Mouse (Mus musculus) bone marrow macrophage, adult 2 months (primary cell): ENCODE results near the gene Ndufb10. TPM values are rescaled to one million over a fixed set of nuclear protein-coding genes. Genes with fewer than 3 reads are reported as not detected.

ENCODE experiments used
- H3K27ac ChIP-seq: 2 replicates; pipeline ENCODE4 v1.5.1; 2012; ENCODE audit warnings: low read depth, low read length; ENCODE audit not compliant: insufficient read depth
- H3K4me1 ChIP-seq: 2 replicates; pipeline ENCODE4 v1.6.1; 2012; ENCODE audit warnings: low read length; ENCODE audit not compliant: control insufficient read depth, insufficient read depth
- H3K4me3 ChIP-seq: 2 replicates; pipeline ENCODE4 v1.5.1; 2012; ENCODE audit warnings: mild to moderate bottlenecking, low read length, moderate library complexity; ENCODE audit not compliant: insufficient read depth
- CTCF ChIP-seq: IDR thresholded peaks from 2 replicates; pipeline ENCODE4 v1.5.1; 2012; ENCODE audit warnings: low read depth, mild to moderate bottlenecking, low read length, moderate library complexity
- POLR2A ChIP-seq: IDR thresholded peaks from 2 replicates; pipeline ENCODE4 v1.6.1; 2012; ENCODE audit warnings: mild to moderate bottlenecking, low read depth, low read length, borderline replicate concordance
- polyA plus RNA-seq: library from polyadenylated mRNA; stranded (reverse); fragments of >200 nt; gene quantifications from 2 replicates; pipeline ENCODE4 v1.2.4, GENCODE M21; 2012; ENCODE audit not compliant: missing spikeins, insufficient read depth, insufficient read length

Gene Ndufb10
- polyA plus RNA-seq, 1 experiment, result 164 TPM

DNA sequence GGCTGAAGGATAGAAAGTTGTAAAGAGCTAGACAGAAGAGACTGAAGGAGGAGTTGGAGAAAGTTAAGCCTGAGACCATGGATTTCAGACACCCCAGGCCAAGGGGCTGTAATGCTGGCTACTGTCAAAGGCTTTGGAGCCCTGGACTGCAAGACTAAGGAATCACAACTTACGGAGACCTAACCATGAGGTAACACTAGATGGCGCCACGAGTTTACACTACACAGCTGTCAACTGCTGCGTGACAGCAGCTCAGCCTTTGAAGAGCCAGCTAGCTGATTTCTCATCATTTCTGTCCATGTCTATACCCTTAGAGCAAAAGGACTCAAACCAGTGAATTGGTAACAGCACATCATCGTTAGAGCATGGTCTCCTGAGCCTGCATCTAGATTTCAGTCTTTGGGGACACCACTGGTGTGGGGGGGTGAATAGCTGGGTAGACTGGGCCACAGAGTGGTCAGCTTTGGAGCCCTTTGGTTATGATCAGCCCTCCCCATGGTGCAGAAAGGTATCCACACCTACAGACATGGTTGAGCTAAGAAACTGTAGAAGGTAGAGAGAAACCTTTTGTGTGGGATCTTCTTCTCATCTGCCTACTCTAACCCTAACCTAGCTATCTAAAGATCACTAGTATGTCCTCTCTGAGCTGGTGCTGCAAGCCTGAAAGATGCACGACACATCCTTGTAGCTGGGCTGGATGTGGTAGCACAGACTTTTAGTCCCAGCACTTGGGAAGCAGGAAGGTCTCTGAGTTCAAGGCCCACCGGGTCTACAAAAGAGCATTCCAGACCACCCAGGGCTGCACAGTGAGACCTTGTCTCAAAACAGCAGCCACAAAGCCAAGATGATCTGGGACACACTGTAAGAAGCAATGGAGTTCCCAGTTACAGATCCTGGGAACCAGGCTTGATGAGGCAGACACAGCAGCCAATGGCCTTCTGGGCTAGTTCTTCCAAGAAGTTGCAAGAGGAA, 21.5 kb upstream of the Ndufb10 start:
- H3K4me3 ChIP-seq, result no peak overlapping the region
- H3K4me1 ChIP-seq, result peaks cover 18% of the 10 kb centered on the region
- TF ChIP-seq CTCF, result peak; percentile 79
- TF ChIP-seq POLR2A, result no peak
- H3K27ac ChIP-seq, result no peak overlapping the region

DNA sequence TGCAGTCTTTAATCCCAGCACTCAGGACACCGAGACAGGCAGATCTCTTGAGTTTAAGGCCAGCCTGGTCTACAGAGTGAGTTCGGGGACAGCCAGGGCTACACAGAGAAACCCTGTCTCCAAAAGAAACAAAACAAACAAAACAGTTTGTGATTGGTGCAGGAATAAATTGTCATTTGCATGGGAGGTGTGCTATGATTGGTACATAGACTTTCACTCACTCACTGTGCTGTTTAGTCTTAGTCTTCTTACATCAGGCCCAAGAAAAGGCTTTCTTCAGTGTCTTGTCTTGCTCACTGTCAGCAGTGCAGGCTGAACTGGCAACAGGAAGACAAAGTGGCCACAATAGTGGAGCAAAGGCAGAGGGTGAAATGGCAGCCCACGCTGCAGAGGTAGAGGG, 20.1 kb upstream of the Ndufb10 start:
- Histone ChIP-seq H3K4me1 (peaks cover 22% of the 10 kb centered on the region), H3K4me3 (no peak overlapping the region), H3K27ac (no peak overlapping the region)
- TF ChIP-seq CTCF, result no peak
- no peak for TF ChIP-seq POLR2A

DNA sequence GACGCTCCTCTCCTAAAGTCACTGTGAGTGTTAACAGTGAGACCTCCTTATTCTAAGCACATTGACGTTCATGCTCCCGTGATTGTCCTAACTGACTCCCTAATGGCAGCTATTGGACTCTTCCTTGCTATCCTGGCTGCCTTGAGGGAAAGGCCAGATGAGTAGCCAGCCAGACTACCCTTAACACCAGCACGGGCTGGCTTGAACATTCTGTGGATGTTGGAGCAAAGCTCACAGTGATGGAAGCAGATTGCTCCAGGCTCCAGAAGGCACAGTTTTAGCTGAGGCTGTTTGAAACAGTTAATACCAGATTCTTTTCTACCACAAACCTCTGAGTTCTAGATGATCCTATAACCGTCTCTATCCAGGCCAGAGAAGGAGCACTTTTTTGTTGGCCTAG, 19.6 kb upstream of the Ndufb10 start:
- Histone ChIP-seq H3K4me3 (no peak overlapping the region), H3K4me1 (peaks cover 27% of the 10 kb centered on the region), H3K27ac (no peak overlapping the region)
- no peak for TF ChIP-seq CTCF

DNA sequence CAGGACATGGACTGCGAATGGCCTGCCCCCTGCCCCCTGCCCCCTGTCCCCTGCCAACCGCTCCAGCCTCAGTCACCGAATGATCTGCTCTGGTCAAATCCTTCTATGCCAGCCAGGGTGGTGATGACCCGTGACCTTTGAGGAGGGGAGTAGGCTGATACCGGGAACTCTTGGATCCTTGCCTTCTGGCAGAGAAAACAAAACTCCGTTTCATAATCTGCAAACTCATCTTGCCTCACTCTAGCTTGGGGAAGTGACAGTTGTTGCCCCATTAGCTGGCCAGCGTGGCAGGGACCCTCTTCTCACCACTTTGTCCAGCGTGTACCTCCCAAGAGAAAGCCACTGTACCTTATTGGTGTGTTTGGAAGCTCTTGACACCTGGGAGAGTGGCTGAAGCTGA, 18.0 kb upstream of the Ndufb10 start:
- peaks cover 36% of the 10 kb centered on the region for H3K4me1 ChIP-seq
- no peak for TF ChIP-seq POLR2A
- TF ChIP-seq CTCF, result no peak
- H3K4me3 ChIP-seq, result no peak overlapping the region
- H3K27ac ChIP-seq, result peak overlapping the region; percentile 74

GRCm38 (mm10) chr17:24739926-24740325, 15.6 kb upstream of the Ndufb10 start:
- TF ChIP-seq CTCF, result no peak
- TF ChIP-seq POLR2A, result no peak
- Histone ChIP-seq H3K27ac (no peak overlapping the region), H3K4me3 (no peak overlapping the region), H3K4me1 (peaks cover 49% of the 10 kb centered on the region)

DNA sequence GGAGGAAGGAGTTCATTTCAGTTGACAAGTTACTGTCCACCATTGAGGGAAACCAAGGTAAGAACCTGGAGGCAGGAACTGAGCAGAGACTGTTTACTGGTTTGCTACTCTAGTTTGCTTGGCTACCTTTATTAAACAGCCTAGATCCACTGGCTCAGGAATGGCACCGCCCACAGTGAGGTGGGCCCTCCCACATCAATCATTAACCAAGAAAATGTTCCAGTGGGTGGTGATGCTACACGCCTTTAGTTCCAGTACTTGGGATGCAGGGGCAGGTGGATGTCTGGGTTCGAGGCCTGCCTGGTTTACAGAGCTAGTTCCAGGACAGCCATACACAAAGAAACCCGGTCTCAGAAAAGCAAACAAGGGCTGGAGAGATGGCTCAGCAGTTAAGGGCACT, 14.0 kb upstream of the Ndufb10 start:
- peaks cover 53% of the 10 kb centered on the region for H3K4me1 ChIP-seq
- H3K4me3 ChIP-seq, result peak overlapping the region; percentile 78
- TF ChIP-seq CTCF (no peak), POLR2A (no peak)
- H3K27ac ChIP-seq, result peak overlapping the region; percentile 57

- H3K4me1 ChIP-seq, result peaks cover 46% of the 10 kb centered on the region
- TF ChIP-seq CTCF (peak; percentile 5; the same call in 1 of the 2 replicates), POLR2A (no peak)
- H3K27ac ChIP-seq, result peak overlapping the region; percentile 57
- peak overlapping the region; percentile 78 for H3K4me3 ChIP-seq
These were observed 13.0 kb upstream of the Ndufb10 start for GRCm38 (mm10) chr17:24737135-24737810.

DNA sequence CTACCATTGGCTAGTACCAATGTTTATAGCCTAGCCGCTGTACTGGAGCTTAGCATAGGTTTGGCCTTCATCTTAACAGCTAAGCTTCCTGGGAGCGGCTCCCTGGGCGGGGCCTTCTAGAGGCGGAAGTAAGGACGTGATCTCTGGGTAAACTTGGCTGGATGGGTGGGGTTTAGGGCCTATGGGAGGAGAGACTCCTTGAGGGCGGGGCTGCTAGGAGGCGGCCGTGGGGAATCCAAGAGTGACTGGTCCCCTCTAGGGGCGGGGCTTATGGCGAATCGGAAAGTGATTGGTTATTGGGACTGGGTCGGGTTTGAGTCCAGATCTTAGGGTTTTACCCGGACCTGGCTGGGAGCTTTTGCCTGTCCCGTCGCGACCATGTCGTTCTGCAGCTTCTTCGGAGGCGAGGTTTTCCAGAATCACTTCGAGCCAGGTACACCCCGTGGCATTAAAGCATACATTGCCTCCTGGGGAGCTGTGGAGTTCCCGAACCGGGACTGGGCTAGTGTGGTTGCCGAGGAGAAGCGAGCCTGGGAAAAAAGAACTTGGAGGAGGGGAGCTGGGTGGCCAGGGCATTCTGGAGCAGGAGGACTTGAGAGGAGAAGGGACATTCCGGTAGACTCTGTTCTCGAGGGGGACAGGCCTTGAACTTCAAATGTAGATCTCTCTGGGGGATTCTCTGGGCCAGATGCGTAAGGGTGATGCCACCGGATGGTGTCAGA, 12.2 kb upstream of the Ndufb10 start, which contains the start of gene Msrb1:
Msrb1 (plus strand) TSS at position 313 of the 722 bp plus-strand sequence.
- H3K4me3 ChIP-seq, result peak within 1 kb of the TSS; percentile 78
- peak within 1 kb of the TSS; percentile 57 for H3K27ac ChIP-seq
- peaks cover 40% of the 10 kb centered on the region for H3K4me1 ChIP-seq
- TF ChIP-seq POLR2A (peak; percentile 92; the same call in 1 of the 2 replicates), CTCF (no peak)

- Histone ChIP-seq H3K4me1 (peaks cover 35% of the 10 kb centered on the region), H3K4me3 (peak overlapping the region; percentile 54; the same call in 1 of the 2 replicates), H3K27ac (no peak overlapping the region)
- no peak for TF ChIP-seq CTCF
- no peak for TF ChIP-seq POLR2A
These were observed 11.2 kb upstream of the Ndufb10 start for GRCm38 (mm10) chr17:24735446-24735845.

DNA sequence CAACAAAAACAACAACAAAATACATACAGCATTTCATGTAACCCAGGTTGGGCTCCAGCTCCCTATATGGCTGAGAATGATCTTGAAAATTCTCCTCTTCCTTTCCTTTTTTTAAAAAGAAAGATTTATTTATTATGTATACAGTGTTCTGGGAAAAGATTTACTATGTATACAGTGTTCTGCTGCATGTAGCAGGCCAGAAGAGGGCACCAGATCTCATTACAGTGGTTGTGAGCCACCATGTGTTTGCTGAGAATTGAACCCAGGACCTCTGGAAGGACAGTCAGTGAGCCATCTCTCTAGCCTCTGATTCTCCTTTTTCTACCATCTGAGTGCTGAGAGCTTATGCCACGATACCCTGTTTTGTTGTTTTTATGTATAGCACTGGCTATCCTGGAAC, 10.2 kb upstream of the Ndufb10 start:
- TF ChIP-seq CTCF, result no peak
- TF ChIP-seq POLR2A, result no peak
- H3K27ac ChIP-seq, result no peak overlapping the region
- no peak overlapping the region for H3K4me3 ChIP-seq
- peaks cover 35% of the 10 kb centered on the region for H3K4me1 ChIP-seq
